12 mouse cellular contexts compared by ENCODE assay signal in the genomic region with DNA sequence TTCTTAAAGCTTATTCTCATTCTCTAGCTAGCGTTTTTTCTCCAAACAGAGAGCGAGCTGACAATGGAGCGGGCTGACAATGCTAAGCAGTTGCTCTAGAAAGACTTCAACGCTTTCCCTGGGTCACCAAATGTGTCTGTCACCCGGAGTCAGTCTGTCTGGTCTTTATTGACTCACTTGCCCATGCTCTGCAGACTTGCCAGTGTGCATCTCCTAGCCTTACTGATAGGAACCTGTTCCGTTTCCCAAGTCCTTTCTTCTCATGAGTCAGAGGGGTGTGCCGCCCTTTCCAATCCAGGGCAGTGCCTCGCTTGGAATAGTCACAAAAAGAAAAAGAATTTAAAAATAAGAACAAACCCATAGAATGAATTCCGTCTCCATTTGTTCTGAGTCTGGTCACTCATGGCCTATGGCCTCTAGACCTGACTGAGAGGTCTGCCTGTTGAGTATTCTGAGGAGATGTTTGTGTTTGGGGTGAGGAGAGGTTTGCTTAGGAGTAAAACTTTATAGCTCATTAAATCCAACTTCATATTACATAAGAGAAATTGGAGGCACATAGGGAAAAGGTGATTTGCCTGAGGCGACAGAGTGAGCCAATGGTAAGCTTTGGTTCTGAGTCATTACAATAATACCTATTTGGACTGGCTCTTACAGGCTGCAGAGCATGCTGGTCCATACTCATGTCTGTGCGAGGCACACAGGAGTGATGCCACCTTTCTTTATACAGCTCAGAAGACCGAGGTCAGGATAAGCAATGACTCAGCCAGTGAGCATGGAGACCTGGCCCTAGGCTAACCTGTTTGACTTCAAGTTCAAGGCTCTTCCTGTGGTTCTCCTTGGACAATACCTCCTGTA.
DNase-seq lines count a peak whose midpoint lies in the region; ATAC-seq and TF ChIP-seq lines count a peak whose summit lies in the region.
"Had no signal": no experiment of that assay in that cellular context is flagged by ENCODE, and none has a peak within 500 bp of the region (broad histone marks: within the 10 kb centered on the region; RNA-seq: fewer than 3 reads in every experiment).

No protein-coding gene starts in this region.

- no peaks in the 10 kb centered on the region for H3K27me3 ChIP-seq in lung, postnatal 0 days (replicated peaks; ENCODE audit: insufficient read depth, low read length)
- H3K27me3 ChIP-seq in intestine, embryonic 15.5 days (replicated peaks), result no peaks in the 10 kb centered on the region
- H3K27me3 ChIP-seq in stomach, embryonic 14.5 days (ENCODE audit: control insufficient read depth, insufficient read depth, low read length), result no peaks in the 10 kb centered on the region

- ATAC-seq in lung, postnatal 0 days, result peak; percentile 76
- peak; percentile 86 for ATAC-seq in intestine, embryonic 15.5 days
- peak; percentile 65; the same call in 1 of the 2 replicates for ATAC-seq in stomach, embryonic 14.5 days (ENCODE audit: insufficient number of reproducible peaks, insufficient read depth, low FRiP score, low read depth)
- ATAC-seq: activated CD4-positive, CD25-positive, alpha-beta regulatory T cell, adult 4 months; forebrain, embryonic 14.5 days had no signal

- H3K27ac ChIP-seq in lung, postnatal 0 days (ENCODE audit: low read length), result no peak overlapping the region; the same call in 1 of the 2 replicates
- H3K27ac ChIP-seq in intestine, embryonic 15.5 days, result no peak overlapping the region
- H3K27ac ChIP-seq in stomach, embryonic 14.5 days (ENCODE audit: low read length), result no peak overlapping the region; the same call in 1 of the 2 replicates

- peaks cover 3% of the 10 kb centered on the region; the same call in 1 of the 2 replicates for H3K4me1 ChIP-seq in lung, postnatal 0 days (ENCODE audit: insufficient read depth, low read depth, low read length)
- H3K4me1 ChIP-seq in intestine, embryonic 15.5 days (replicated peaks), result 0 out of 2 replicates have a peak, but pooled peaks cover 7% of the 10 kb centered on the region
- H3K4me1 ChIP-seq in stomach, embryonic 14.5 days (ENCODE audit: control insufficient read depth, insufficient read depth, low read length), result no peaks in the 10 kb centered on the region

- H3K9ac ChIP-seq in lung, postnatal 0 days (replicated peaks; ENCODE audit: low read depth), result no peak overlapping the region
- no peak overlapping the region for H3K9ac ChIP-seq in intestine, embryonic 15.5 days
- H3K9ac ChIP-seq in stomach, embryonic 14.5 days (replicated peaks; ENCODE audit: low read depth, low read length), result no peak overlapping the region

- peak; percentile 76 for DNase-seq in heart, adult 11 months
- DNase-seq in heart, adult 8-10 months (ENCODE audit: low spot score), result no peak
- DNase-seq in lung, postnatal 0 days (ENCODE audit: low spot score), result peak; percentile 32
- no peak for DNase-seq in lung, postnatal 4 days
- no peak for DNase-seq in left cerebral cortex, postnatal 4 days
- DNase-seq in thymus, postnatal 0 days (ENCODE audit: low spot score), result no peak
- DNase-seq: cerebellum, adult 18-20 months had no signal

- no peak for TF ChIP-seq EP300 in lung, postnatal 0 days (IDR thresholded peaks at IDR 0.05)

- no peaks in the 10 kb centered on the region for H3K9me3 ChIP-seq in lung, postnatal 0 days (ENCODE audit: low read length)
- no peaks in the 10 kb centered on the region for H3K9me3 ChIP-seq in intestine, embryonic 15.5 days
- H3K9me3 ChIP-seq in stomach, embryonic 14.5 days (ENCODE audit: control insufficient read depth, low read depth, low read length), result no peaks in the 10 kb centered on the region

- WGBS in lung, postnatal 0 days, result 59% methylated on average over 12 of the region's 12 CpGs
- 67% methylated on average over 12 of the region's 12 CpGs for WGBS in intestine, embryonic 15.5 days
- 65% methylated on average over 12 of the region's 12 CpGs for WGBS in stomach, embryonic 14.5 days

- no peak overlapping the region for H3K4me3 ChIP-seq in lung, postnatal 0 days (ENCODE audit: low read depth, low read length)
- no peak overlapping the region for H3K4me3 ChIP-seq in intestine, embryonic 15.5 days (replicated peaks)
- no peak overlapping the region for H3K4me3 ChIP-seq in stomach, embryonic 14.5 days (ENCODE audit: low read depth, low read length)

- intact Hi-C loops in left cerebral cortex, postnatal 4 days (cut with DNase I), result no loop called here

- H3K36me3 ChIP-seq in lung, postnatal 0 days (ENCODE audit: insufficient read depth, low read length), result no peaks in the 10 kb centered on the region
- H3K36me3 ChIP-seq in intestine, embryonic 15.5 days, result no peaks in the 10 kb centered on the region
- no peaks in the 10 kb centered on the region for H3K36me3 ChIP-seq in stomach, embryonic 14.5 days (ENCODE audit: control insufficient read depth, insufficient read depth, low read length)

- H3K4me2 ChIP-seq in lung, postnatal 0 days (replicated peaks; ENCODE audit: low read depth, low read length), result no peak overlapping the region
- H3K4me2 ChIP-seq in intestine, embryonic 15.5 days (replicated peaks), result no peak overlapping the region
- H3K4me2 ChIP-seq in stomach, embryonic 14.5 days (replicated peaks; ENCODE audit: low read depth, low read length), result no peak overlapping the region
- H3K4me2 ChIP-seq: liver, embryonic 11.5 days had no signal

- no peak for TF ChIP-seq CTCF in lung, postnatal 0 days (IDR thresholded peaks at IDR 0.05)

Comparison
In these comparisons a context has a peak if more than half of its experiments do, and no peak if none do; other contexts are left out.
1. DNase-seq: peak in heart, adult 11 months (single experiment) and lung, postnatal 0 days (single experiment); none in heart, adult 8-10 months (single experiment), lung, postnatal 4 days (0 of 2), left cerebral cortex, postnatal 4 days (single experiment) and thymus, postnatal 0 days (single experiment).
2. Peak in every context shown above with its lines, with median percentiles within 50 percentile points of each other: ATAC-seq.